Mouse (Mus musculus) forebrain, embryonic 13.5 days (tissue): Measurements from ENCODE around the gene Cdc73. TPM values are rescaled to one million over a fixed set of nuclear protein-coding genes. Genes with fewer than 3 reads are reported as not detected.

ENCODE experiments used
- ATAC-seq: fragments of 200-750 bp; cut with Nextera tagmentation; 2 replicates; pipeline ENCODE4 v1.8.0; 2017
- H3K27ac ChIP-seq: fragments of 300-500 bp; sonication (generic); 2 replicates; pipeline ENCODE4 v1.5.1; 2015; ENCODE audit warnings: inconsistent platforms, mild to moderate bottlenecking, moderate library complexity
- H3K27me3 ChIP-seq: fragments of 300-500 bp; sonication (generic); 2 replicates; pipeline ENCODE4 v1.6.1; 2015; ENCODE audit warnings: mild to moderate bottlenecking, inconsistent platforms
- H3K36me3 ChIP-seq: fragments of 300-500 bp; sonication (generic); 2 replicates; pipeline ENCODE4 v1.6.1; 2015; ENCODE audit warnings: mild to moderate bottlenecking, inconsistent platforms; ENCODE audit not compliant: poor library complexity, severe bottlenecking
- H3K4me1 ChIP-seq: fragments of 300-500 bp; sonication (generic); 2 replicates; pipeline ENCODE4 v1.6.1; 2015; ENCODE audit warnings: inconsistent platforms
- H3K4me2 ChIP-seq: fragments of 300-500 bp; sonication (generic); 2 replicates; pipeline ENCODE4 v1.6.1; 2015; ENCODE audit warnings: inconsistent platforms, mild to moderate bottlenecking, moderate library complexity
- H3K4me3 ChIP-seq: fragments of 300-500 bp; sonication (generic); 2 replicates; pipeline ENCODE4 v1.5.1; 2015; ENCODE audit warnings: mild to moderate bottlenecking, inconsistent platforms
- H3K9ac ChIP-seq: fragments of 300-500 bp; sonication (generic); 2 replicates; pipeline ENCODE4 v1.6.1; 2015; ENCODE audit warnings: mild to moderate bottlenecking, inconsistent platforms
- H3K9me3 ChIP-seq: fragments of 300-500 bp; sonication (generic); replicated peaks from 2 replicates; pipeline ENCODE4 v1.6.1; 2016; ENCODE audit warnings: inconsistent platforms
- WGBS: fragments of 180-500 bp; shearing (Covaris S2); methylation state at CpG from one replicate; pipeline ENCODE4 v1.1.7; 2015; 5-methylcytosine and 5-hydroxymethylcytosine counted together
- polyA plus RNA-seq: library from polyadenylated mRNA; unstranded; fragments of >200 nt; fragmentation: Nextera tagmentation; extraction: Ambion mirVana; gene quantifications from 2 replicates; pipeline ENCODE4 v1.2.1, GENCODE M21; 2015

The Cdc73 gene
- polyA plus RNA-seq, 1 experiment from 2014 or later: 30.6 TPM

GRCm38 (mm10) chr1:143663197-143663596 lies 39.5 kb downstream of the Cdc73 start:
- H3K9ac ChIP-seq: no peak overlapping the region
- H3K4me2 ChIP-seq: no peak overlapping the region
- WGBS: 100% methylated on average over 2 of the region's 2 CpGs
- H3K36me3 ChIP-seq: peaks cover 41% of the 10 kb centered on the region
- no peak for ATAC-seq
- H3K9me3 ChIP-seq: no peaks in the 10 kb centered on the region
- no peaks in the 10 kb centered on the region for H3K27me3 ChIP-seq
- H3K4me1 ChIP-seq: no peaks in the 10 kb centered on the region
- no peak overlapping the region for H3K4me3 ChIP-seq
- H3K27ac ChIP-seq: no peak overlapping the region

GRCm38 (mm10) chr1:143653646-143654045 lies 49.0 kb downstream of the Cdc73 start:
- ATAC-seq: no peak

GRCm38 (mm10) chr1:143650317-143650716 lies 52.4 kb downstream of the Cdc73 start:
- Histone ChIP-seq H3K27me3 (no peaks in the 10 kb centered on the region), H3K4me1 (peaks cover 9% of the 10 kb centered on the region; the same call in 1 of the 2 replicates), H3K36me3 (peaks cover 8% of the 10 kb centered on the region), H3K4me3 (no peak overlapping the region), H3K9me3 (no peaks in the 10 kb centered on the region), H3K4me2 (no peak overlapping the region), H3K27ac (no peak overlapping the region), H3K9ac (no peak overlapping the region)
- WGBS: 91% methylated on average over 2 of the region's 2 CpGs
- no peak for ATAC-seq

More at GRCm38 (mm10) chr1:143653646-143654045, 49.0 kb downstream of the Cdc73 start:
- Histone ChIP-seq H3K9ac (no peak overlapping the region), H3K27me3 (no peaks in the 10 kb centered on the region), H3K4me3 (no peak overlapping the region), H3K36me3 (peaks cover 4% of the 10 kb centered on the region; the same call in 1 of the 2 replicates), H3K4me1 (no peaks in the 10 kb centered on the region), H3K27ac (no peak overlapping the region), H3K4me2 (no peak overlapping the region), H3K9me3 (no peaks in the 10 kb centered on the region)
- WGBS: 94% methylated on average over 3 of the region's 3 CpGs

GRCm38 (mm10) chr1:143646219-143646618 lies 56.5 kb downstream of the Cdc73 start:
- WGBS: 81% methylated on average over 4 of the region's 4 CpGs
- no peaks in the 10 kb centered on the region for H3K27me3 ChIP-seq
- ATAC-seq: no peak
- peaks cover 10% of the 10 kb centered on the region; the same call in 1 of the 2 replicates for H3K4me1 ChIP-seq
- peaks cover 4% of the 10 kb centered on the region for H3K36me3 ChIP-seq
- no peak overlapping the region for H3K4me3 ChIP-seq
- no peaks in the 10 kb centered on the region for H3K9me3 ChIP-seq
- no peak overlapping the region for H3K9ac ChIP-seq
- no peak overlapping the region for H3K27ac ChIP-seq
- H3K4me2 ChIP-seq: no peak overlapping the region

GRCm38 (mm10) chr1:143645386-143645785 lies 57.3 kb downstream of the Cdc73 start:
- H3K4me2 ChIP-seq: 0 out of 2 replicates have a peak overlapping the region, but pooled peaks have one; percentile 6
- 71% methylated on average over 4 of the region's 4 CpGs for WGBS
- H3K36me3 ChIP-seq: peaks cover 4% of the 10 kb centered on the region
- no peaks in the 10 kb centered on the region for H3K9me3 ChIP-seq
- H3K4me3 ChIP-seq: no peak overlapping the region
- H3K9ac ChIP-seq: no peak overlapping the region
- no peaks in the 10 kb centered on the region for H3K27me3 ChIP-seq
- H3K4me1 ChIP-seq: peaks cover 16% of the 10 kb centered on the region
- no peak overlapping the region for H3K27ac ChIP-seq
- ATAC-seq: no peak

- peaks cover 19% of the 10 kb centered on the region for H3K4me1 ChIP-seq
- no peak overlapping the region for H3K27ac ChIP-seq
- no peaks in the 10 kb centered on the region for H3K27me3 ChIP-seq
- 94% methylated on average over 2 of the region's 2 CpGs for WGBS
- peak overlapping the region; percentile 17; the same call in 1 of the 2 replicates for H3K4me3 ChIP-seq
- no peaks in the 10 kb centered on the region for H3K9me3 ChIP-seq
- peak overlapping the region; percentile 37 for H3K4me2 ChIP-seq
- peaks cover 4% of the 10 kb centered on the region for H3K36me3 ChIP-seq
- ATAC-seq: peak; percentile 48
- no peak overlapping the region for H3K9ac ChIP-seq
These were observed 58.5 kb downstream of the Cdc73 start for GRCm38 (mm10) chr1:143644221-143644620.

- Histone ChIP-seq H3K4me3 (peak within 1 kb of the TSS; percentile 48), H3K9me3 (no peaks in the 10 kb centered on the region), H3K27me3 (no peaks in the 10 kb centered on the region), H3K9ac (peak within 1 kb of the TSS; percentile 70), H3K4me2 (peak within 1 kb of the TSS; percentile 61), H3K4me1 (peaks cover 13% of the 10 kb centered on the region), H3K27ac (peak within 1 kb of the TSS; percentile 95), H3K36me3 (peaks cover under 1% of the 10 kb centered on the region; the same call in 1 of the 2 replicates)
- peak; percentile 95 for ATAC-seq
- 19% methylated on average over 15 of the region's 15 CpGs for WGBS
These were observed 61.9 kb downstream of the Cdc73 start, which contains the start of gene B3galt2 for GRCm38 (mm10) chr1:143640650-143641407. B3galt2 (plus strand) TSS chr1:143640664.

- WGBS: 93% methylated on average over 2 of the region's 2 CpGs
- no peaks in the 10 kb centered on the region for H3K36me3 ChIP-seq
- H3K9me3 ChIP-seq: no peaks in the 10 kb centered on the region
- H3K27ac ChIP-seq: no peak overlapping the region
- H3K4me2 ChIP-seq: no peak overlapping the region
- no peak overlapping the region for H3K9ac ChIP-seq
- H3K4me1 ChIP-seq: no peaks in the 10 kb centered on the region
- no peak for ATAC-seq
- H3K4me3 ChIP-seq: no peak overlapping the region
- H3K27me3 ChIP-seq: no peaks in the 10 kb centered on the region
These were observed 69.7 kb downstream of the Cdc73 start for GRCm38 (mm10) chr1:143632854-143633587.

- no peak overlapping the region for H3K9ac ChIP-seq
- no peaks in the 10 kb centered on the region for H3K4me1 ChIP-seq
- ATAC-seq: no peak
- no peaks in the 10 kb centered on the region for H3K36me3 ChIP-seq
- H3K4me2 ChIP-seq: no peak overlapping the region
- 82% methylated on average over 1 of the region's 1 CpGs for WGBS
- H3K9me3 ChIP-seq: no peaks in the 10 kb centered on the region
- H3K4me3 ChIP-seq: no peak overlapping the region
- no peak overlapping the region for H3K27ac ChIP-seq
- no peaks in the 10 kb centered on the region for H3K27me3 ChIP-seq
These were observed 70.3 kb downstream of the Cdc73 start for GRCm38 (mm10) chr1:143632361-143632760.

GRCm38 (mm10) chr1:143631337-143631736 lies 71.4 kb downstream of the Cdc73 start:
- no peak overlapping the region for H3K27ac ChIP-seq
- H3K9me3 ChIP-seq: no peaks in the 10 kb centered on the region
- 79% methylated on average over 7 of the region's 7 CpGs for WGBS
- H3K27me3 ChIP-seq: no peaks in the 10 kb centered on the region
- no peak overlapping the region for H3K4me2 ChIP-seq
- no peak overlapping the region for H3K9ac ChIP-seq
- ATAC-seq: no peak
- H3K4me1 ChIP-seq: no peaks in the 10 kb centered on the region
- H3K36me3 ChIP-seq: peaks cover 9% of the 10 kb centered on the region
- no peak overlapping the region for H3K4me3 ChIP-seq

GRCm38 (mm10) chr1:143622634-143623033 lies 80.1 kb downstream of the Cdc73 start:
- H3K4me1 ChIP-seq: 0 out of 2 replicates have a peak, but pooled peaks cover 2% of the 10 kb centered on the region

GRCm38 (mm10) chr1:143621930-143622329 lies 80.8 kb downstream of the Cdc73 start:
- H3K36me3 ChIP-seq: peaks cover 32% of the 10 kb centered on the region
- H3K4me1 ChIP-seq: 0 out of 2 replicates have a peak, but pooled peaks cover 2% of the 10 kb centered on the region
- H3K4me2 ChIP-seq: no peak overlapping the region
- no peaks in the 10 kb centered on the region for H3K27me3 ChIP-seq
- no peak overlapping the region for H3K4me3 ChIP-seq
- no peak overlapping the region for H3K27ac ChIP-seq
- ATAC-seq: no peak
- no peak overlapping the region for H3K9ac ChIP-seq
- H3K9me3 ChIP-seq: no peaks in the 10 kb centered on the region

More at GRCm38 (mm10) chr1:143622634-143623033, 80.1 kb downstream of the Cdc73 start:
- Histone ChIP-seq H3K9me3 (no peaks in the 10 kb centered on the region), H3K27ac (no peak overlapping the region), H3K4me2 (no peak overlapping the region), H3K9ac (no peak overlapping the region), H3K36me3 (peaks cover 32% of the 10 kb centered on the region), H3K27me3 (no peaks in the 10 kb centered on the region), H3K4me3 (no peak overlapping the region)
- no peak for ATAC-seq
- WGBS: 96% methylated on average over 1 of the region's 1 CpGs
